Mouse (Mus musculus) hindbrain, embryonic 14.5 days (tissue): Measurements from ENCODE around the gene Nkiras2. TPM values are rescaled to one million over a fixed set of nuclear protein-coding genes. Genes with fewer than 3 reads are reported as not detected.
A peak's percentile ranks its signal among the peaks of the same experiment; 100 is the strongest.

Experiments
- ATAC-seq: fragments of 200-750 bp; cut with Nextera tagmentation; 2 replicates; pipeline ENCODE4 v1.8.0; 2017; ENCODE audit warnings: moderate number of reproducible peaks, mild to moderate bottlenecking, moderate TSS enrichment, moderate library complexity; ENCODE audit not compliant: low FRiP score
- DNase-seq: peaks from one replicate; pipeline ENCODE4 v3.0.0-alpha.2; 2015; ENCODE audit warnings: low spot score
- H3K27ac ChIP-seq: fragments of 300-500 bp; sonication (generic); 2 replicates; pipeline ENCODE4 v1.5.1; 2014; ENCODE audit warnings: mild to moderate bottlenecking, moderate library complexity
- H3K27me3 ChIP-seq: fragments of 300-500 bp; sonication (generic); 2 replicates; pipeline ENCODE4 v1.6.1; 2014; ENCODE audit warnings: mild to moderate bottlenecking, low read length, mixed read lengths; ENCODE audit not compliant: control insufficient read depth, insufficient read depth
- H3K36me3 ChIP-seq: fragments of 300-500 bp; sonication (generic); replicated peaks from 2 replicates; pipeline ENCODE4 v1.6.1; 2014; ENCODE audit not compliant: control insufficient read depth, insufficient read depth
- H3K4me1 ChIP-seq: fragments of 300-500 bp; sonication (generic); replicated peaks from 2 replicates; pipeline ENCODE4 v1.6.1; 2014; ENCODE audit warnings: antibody characterized with exemption, low read length, mixed read lengths; ENCODE audit not compliant: control insufficient read depth, insufficient read depth
- H3K4me2 ChIP-seq: fragments of 300-500 bp; sonication (generic); replicated peaks from 2 replicates; pipeline ENCODE4 v1.6.1; 2014; ENCODE audit warnings: mild to moderate bottlenecking, moderate library complexity
- H3K4me3 ChIP-seq: fragments of 300-500 bp; sonication (generic); replicated peaks from 2 replicates; pipeline ENCODE4 v1.5.1; 2014; ENCODE audit warnings: mild to moderate bottlenecking, low read length
- H3K9ac ChIP-seq: fragments of 300-500 bp; sonication (generic); 2 replicates; pipeline ENCODE4 v1.6.1; 2014
- H3K9me3 ChIP-seq: fragments of 300-500 bp; sonication (generic); 2 replicates; pipeline ENCODE4 v1.6.1; 2016; ENCODE audit warnings: low read length; ENCODE audit not compliant: control insufficient read depth
- WGBS: fragments of 180-500 bp; shearing (Covaris S2); extraction: QIAGEN DNeasy Blood & Tissue Kit; methylation state at CpG from one replicate; pipeline ENCODE4 v1.1.7; 2014; 5-methylcytosine and 5-hydroxymethylcytosine counted together
- polyA plus RNA-seq: library from polyadenylated mRNA; unstranded; fragments of >200 nt; fragmentation: Nextera tagmentation; extraction: Ambion mirVana; gene quantifications from 2 replicates; pipeline ENCODE4 v1.2.1, GENCODE M21; 2014

The Nkiras2 gene
- polyA plus RNA-seq = 103 TPM in 2 replicates

DNA sequence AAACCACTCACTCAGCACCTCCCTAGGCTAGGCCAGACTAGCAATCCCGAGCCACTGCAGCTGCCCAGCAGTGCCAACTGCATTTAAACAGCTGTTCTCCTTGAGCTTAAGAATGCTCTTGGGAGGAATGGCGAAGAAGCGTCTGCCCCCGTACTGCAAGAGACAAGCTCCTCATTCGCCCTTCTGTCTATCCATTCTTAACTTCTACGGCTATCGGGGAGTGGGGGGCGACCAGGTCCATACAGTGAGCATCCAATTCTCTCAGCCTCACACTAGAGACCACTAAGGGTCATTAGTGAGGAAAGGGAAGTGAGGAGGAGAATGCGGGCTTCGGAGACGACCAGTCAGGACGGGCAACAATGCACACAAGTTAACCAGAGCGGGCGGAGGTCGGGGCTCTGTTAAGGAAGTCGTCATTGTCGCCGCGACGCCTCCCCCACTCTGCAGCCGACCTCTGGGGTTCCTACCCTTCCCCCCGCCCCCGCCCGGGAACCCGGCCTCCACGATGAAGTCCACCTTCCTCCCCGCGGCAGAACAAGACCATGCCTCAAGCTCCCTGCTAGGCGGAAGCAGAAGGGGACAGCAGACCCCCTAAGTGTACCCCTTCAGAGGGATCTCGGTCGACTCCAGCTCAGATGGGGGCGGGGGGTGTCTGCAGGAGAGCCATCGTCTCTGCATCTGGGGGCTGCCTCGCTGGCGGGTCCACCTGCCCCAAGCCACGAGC, at the start of gene Nkiras2:
Gene Nkiras2 (plus strand): TSS at position 484 of the 724 bp plus-strand sequence.
- peak; percentile 55 for ATAC-seq
- DNase-seq = peak; percentile 63
- Histone ChIP-seq H3K27ac (peak within 1 kb of the TSS; percentile 96), H3K27me3 (no peaks in the 10 kb centered on the region), H3K4me3 (peak within 1 kb of the TSS; percentile 85), H3K4me2 (peak within 1 kb of the TSS; percentile 71), H3K9ac (peak within 1 kb of the TSS; percentile 86), H3K36me3 (peaks cover 6% of the 10 kb centered on the region; the same call in 1 of the 2 replicates), H3K4me1 (peaks cover 32% of the 10 kb centered on the region), H3K9me3 (no peaks in the 10 kb centered on the region)
- WGBS = 1% methylated on average over 33 of the region's 36 CpGs

DNA sequence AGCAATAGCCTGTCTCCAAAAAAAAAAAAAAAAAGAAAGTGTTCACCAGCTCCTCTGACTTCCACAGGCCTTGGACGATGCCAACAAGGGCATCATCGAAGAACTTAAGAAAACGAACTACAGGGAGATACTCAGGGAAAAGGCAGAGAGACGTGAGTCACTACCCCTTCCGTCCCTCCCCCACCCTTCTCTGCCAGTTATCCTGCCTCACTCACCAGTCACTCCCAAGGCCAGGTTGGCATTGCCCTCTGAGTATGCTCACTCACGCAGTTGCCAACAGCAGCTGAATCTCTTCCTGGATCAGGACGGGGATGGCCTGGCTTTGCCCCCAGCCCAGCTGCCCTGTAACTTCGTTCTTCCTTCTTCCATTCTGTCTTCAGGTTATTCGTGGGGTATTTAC, 49.3 kb upstream of the Nkiras2 start:
- WGBS = 69% methylated on average over 9 of the region's 9 CpGs
- Histone ChIP-seq H3K27me3 (no peaks in the 10 kb centered on the region), H3K4me1 (peaks cover 4% of the 10 kb centered on the region; the same call in 1 of the 2 replicates), H3K4me3 (no peak overlapping the region), H3K4me2 (no peak overlapping the region), H3K9me3 (no peaks in the 10 kb centered on the region), H3K36me3 (no peaks in the 10 kb centered on the region), H3K27ac (no peak overlapping the region), H3K9ac (no peak overlapping the region)
- no peak for DNase-seq
- ATAC-seq = no peak

DNA sequence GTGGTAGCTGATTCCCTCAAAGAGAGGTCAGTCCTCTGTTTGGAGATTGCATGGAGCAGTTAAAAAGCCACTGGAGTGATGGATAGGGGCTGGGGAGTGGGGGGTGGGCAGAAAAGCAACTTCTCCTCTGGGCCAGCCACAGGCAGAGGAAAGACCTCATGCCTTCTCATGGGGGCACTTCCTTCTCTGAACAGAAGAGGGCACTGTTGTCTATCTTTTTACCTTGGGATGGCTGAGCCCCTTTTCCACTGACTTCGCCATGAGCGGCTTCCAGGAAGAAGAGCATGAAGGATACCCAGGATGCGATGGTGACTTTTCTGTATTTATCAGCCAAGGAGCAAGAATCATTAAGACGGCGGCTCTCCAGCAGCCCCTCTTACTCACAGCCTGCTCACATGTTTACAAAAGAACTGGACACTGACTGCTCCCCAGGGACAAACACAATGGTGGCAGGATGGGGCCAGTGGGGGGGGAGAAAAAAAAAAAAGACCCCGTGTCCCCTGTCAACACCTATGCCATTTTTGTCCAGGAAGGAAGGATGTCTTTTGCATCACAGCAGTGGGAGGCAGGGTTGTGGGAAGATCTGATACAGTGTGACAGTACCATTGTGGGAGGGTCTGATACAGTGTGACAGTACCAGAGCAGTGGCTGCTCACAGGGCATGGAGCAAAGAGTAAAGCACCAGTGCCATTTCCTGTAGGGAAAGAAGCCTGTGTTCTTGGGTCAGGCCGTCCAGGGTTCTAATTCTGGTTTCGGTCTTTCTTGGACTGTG, 48.4 kb upstream of the Nkiras2 start:
- Histone ChIP-seq H3K27me3 (no peaks in the 10 kb centered on the region), H3K36me3 (no peaks in the 10 kb centered on the region), H3K4me2 (peak overlapping the region; percentile 56), H3K27ac (no peak overlapping the region), H3K9ac (peak overlapping the region; percentile 51), H3K9me3 (no peaks in the 10 kb centered on the region), H3K4me3 (peak overlapping the region; percentile 16), H3K4me1 (peaks cover 4% of the 10 kb centered on the region; the same call in 1 of the 2 replicates)
- peak; percentile 55 for ATAC-seq
- 13% methylated on average over 8 of the region's 8 CpGs for WGBS
- peak; percentile 84 for DNase-seq

DNA sequence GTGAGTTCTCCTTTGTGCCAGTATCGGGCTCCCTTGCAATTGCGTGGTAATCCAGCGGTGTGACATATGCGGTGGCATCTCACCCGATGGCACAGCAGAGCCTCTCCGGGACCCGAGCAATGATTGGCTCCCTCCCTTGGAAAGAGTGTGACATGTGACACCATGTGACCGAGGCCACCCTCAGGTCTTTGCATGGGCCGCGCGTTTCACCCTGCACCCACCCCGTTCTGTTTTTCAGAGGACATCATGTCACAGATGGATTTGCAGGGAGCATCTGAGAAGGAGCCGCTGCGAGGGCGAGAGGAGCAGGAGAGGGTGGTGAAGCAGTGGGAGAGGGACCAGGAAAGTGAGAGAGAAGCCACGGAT, 47.9 kb upstream of the Nkiras2 start:
- no peak overlapping the region for H3K27ac ChIP-seq
- H3K27me3 ChIP-seq = no peaks in the 10 kb centered on the region
- no peaks in the 10 kb centered on the region for H3K36me3 ChIP-seq
- no peak for DNase-seq
- peak overlapping the region; percentile 51 for H3K9ac ChIP-seq
- H3K4me3 ChIP-seq = peak overlapping the region; percentile 16
- H3K9me3 ChIP-seq = no peaks in the 10 kb centered on the region
- peak; percentile 62; the same call in 1 of the 2 replicates for ATAC-seq
- WGBS = 11% methylated on average over 16 of the region's 16 CpGs
- peak overlapping the region; percentile 56 for H3K4me2 ChIP-seq
- peaks cover 4% of the 10 kb centered on the region; the same call in 1 of the 2 replicates for H3K4me1 ChIP-seq

DNA sequence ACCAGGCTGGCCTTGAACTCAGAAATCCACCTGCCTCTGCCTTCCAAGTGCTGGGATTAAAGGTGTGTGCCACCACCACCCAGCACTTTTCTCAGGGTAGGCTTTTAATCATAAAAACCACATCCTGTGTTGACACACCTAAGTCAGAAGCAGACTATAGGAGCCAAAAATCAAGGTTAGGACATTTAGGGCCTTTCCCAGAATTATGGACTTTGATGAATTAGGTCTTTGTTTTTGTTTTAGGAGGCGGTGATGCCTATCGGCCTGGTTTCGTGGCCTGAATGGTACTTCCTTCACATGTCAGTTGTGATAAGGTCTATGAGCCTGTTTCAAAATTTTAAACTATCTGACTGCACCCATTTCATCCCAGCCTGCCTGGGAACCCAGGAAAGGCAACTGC, 44.9 kb upstream of the Nkiras2 start:
- no peak overlapping the region for H3K27ac ChIP-seq
- peak overlapping the region; percentile 42 for H3K4me3 ChIP-seq
- DNase-seq (no peak), ATAC-seq (no peak)
- no peaks in the 10 kb centered on the region for H3K9me3 ChIP-seq
- no peak overlapping the region for H3K9ac ChIP-seq
- H3K4me2 ChIP-seq = peak overlapping the region; percentile 58
- no peaks in the 10 kb centered on the region for H3K27me3 ChIP-seq
- WGBS = 93% methylated on average over 3 of the region's 3 CpGs
- H3K36me3 ChIP-seq = peaks cover 12% of the 10 kb centered on the region
- peaks cover 4% of the 10 kb centered on the region; the same call in 1 of the 2 replicates for H3K4me1 ChIP-seq

DNA sequence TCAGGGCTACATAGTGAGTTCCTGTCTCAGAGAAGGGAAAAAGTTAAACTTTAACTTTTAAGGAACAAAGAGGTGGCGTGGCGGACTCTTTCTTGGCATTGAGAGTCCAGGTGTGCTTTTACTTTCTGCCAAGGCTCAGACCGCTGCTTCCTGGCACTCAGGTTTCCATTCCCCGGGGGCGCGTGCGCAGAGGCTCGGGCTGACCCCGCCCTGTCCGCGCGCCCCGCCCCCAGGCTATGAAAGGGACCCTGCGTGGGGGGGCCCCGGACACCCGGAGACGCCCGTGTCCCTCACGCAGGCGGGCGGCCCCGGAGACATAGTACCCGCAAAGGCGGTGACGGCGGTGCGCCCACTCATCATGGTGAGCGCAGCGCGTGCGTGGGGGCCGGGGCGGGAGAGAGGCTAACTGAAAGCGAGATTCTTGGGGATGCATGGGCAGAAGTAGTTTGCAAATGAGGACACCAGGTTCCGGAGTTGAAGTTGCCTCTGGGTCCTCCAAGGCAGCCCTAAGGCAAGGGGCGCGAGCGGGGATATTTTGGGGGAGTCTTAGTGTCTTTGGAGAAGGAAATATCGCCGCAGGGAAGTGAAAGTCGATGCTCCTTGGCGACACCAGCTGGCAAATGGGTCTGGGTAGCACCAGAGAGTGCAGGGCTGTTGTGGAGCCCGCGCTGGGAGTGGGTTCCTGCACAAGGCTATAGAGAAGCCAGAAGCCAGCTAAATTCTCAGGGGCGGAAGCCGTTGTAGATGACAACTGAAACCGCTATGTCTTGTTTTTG, 44.1 kb upstream of the Nkiras2 start, which contains the start of gene Cnp:
Gene Cnp (plus strand): TSS at position 197 of the 776 bp plus-strand sequence.
- peak; percentile 53 for DNase-seq
- Histone ChIP-seq H3K9ac (peak within 1 kb of the TSS; percentile 53), H3K27me3 (no peaks in the 10 kb centered on the region), H3K4me1 (peaks cover 4% of the 10 kb centered on the region; the same call in 1 of the 2 replicates), H3K36me3 (peaks cover 19% of the 10 kb centered on the region), H3K4me3 (peak within 1 kb of the TSS; percentile 42), H3K27ac (peak within 1 kb of the TSS; percentile 20; the same call in 1 of the 2 replicates), H3K4me2 (peak within 1 kb of the TSS; percentile 58), H3K9me3 (no peaks in the 10 kb centered on the region)
- 2% methylated on average over 47 of the region's 47 CpGs for WGBS
- peak; percentile 54 for ATAC-seq

DNA sequence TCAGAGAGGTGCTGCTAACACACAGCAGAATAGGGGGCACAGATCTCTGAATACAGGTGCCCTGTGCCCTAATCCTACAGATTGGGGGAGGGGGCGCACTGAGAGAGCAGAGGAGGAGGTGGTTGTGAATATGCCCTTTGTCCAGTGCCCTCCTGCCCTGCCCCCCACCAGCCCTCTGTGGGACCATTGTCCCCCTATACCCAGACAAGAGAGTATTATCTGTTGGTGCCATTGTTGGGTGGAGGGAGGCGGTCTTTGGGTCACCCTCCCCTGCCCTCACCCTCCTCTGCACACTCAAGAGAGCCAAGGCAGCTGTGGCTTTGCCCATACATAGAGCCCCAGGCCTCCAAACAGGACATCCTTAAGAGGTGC, 43.6 kb upstream of the Nkiras2 start:
- H3K36me3 ChIP-seq = peaks cover 19% of the 10 kb centered on the region
- ATAC-seq (no peak; the same call in 1 of the 2 replicates), DNase-seq (no peak)
- no peaks in the 10 kb centered on the region for H3K9me3 ChIP-seq
- whole genome bisulfite sequencing = 17% methylated on average over 2 of the region's 2 CpGs
- no peaks in the 10 kb centered on the region for H3K27me3 ChIP-seq
- peak overlapping the region; percentile 53 for H3K9ac ChIP-seq
- H3K4me2 ChIP-seq = peak overlapping the region; percentile 58
- peaks cover 4% of the 10 kb centered on the region; the same call in 1 of the 2 replicates for H3K4me1 ChIP-seq
- peak overlapping the region; percentile 42 for H3K4me3 ChIP-seq
- peak overlapping the region; percentile 20; the same call in 1 of the 2 replicates for H3K27ac ChIP-seq

DNA sequence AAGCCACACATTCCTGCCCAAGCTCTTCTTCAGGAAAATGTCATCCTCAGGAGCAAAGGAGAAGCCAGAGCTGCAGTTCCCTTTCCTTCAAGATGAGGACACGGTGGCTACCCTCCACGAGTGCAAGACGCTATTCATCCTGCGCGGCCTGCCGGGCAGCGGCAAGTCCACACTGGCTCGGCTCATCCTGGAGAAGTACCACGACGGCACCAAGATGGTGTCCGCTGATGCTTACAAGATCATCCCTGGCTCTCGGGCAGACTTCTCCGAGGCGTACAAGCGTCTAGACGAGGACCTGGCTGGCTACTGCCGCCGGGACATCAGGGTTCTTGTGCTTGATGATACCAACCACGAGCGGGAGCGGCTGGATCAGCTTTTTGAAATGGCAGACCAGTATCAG, 42.8 kb upstream of the Nkiras2 start:
- Histone ChIP-seq H3K27ac (no peak overlapping the region), H3K4me1 (peaks cover under 1% of the 10 kb centered on the region; the same call in 1 of the 2 replicates), H3K27me3 (no peaks in the 10 kb centered on the region), H3K4me3 (no peak overlapping the region), H3K9ac (no peak overlapping the region), H3K36me3 (peaks cover 23% of the 10 kb centered on the region), H3K9me3 (no peaks in the 10 kb centered on the region), H3K4me2 (peak overlapping the region; percentile 58)
- DNase-seq = no peak
- no peak for ATAC-seq
- 68% methylated on average over 21 of the region's 21 CpGs for WGBS
